Mouse (Mus musculus) C2C12 (cell line): Measurements from ENCODE around the gene Rangrf. TPM values are rescaled to one million over a fixed set of nuclear protein-coding genes. Genes with fewer than 3 reads are reported as not detected.
"Not testable (repeated sequence)": the region's sequence is repeated elsewhere in the genome, so short reads cannot be mapped to it uniquely, and the experiment has no call there.

Experiments
- H3K27me3 ChIP-seq: one replicate; pipeline ENCODE4 v1.6.1; 2011; ENCODE audit not compliant: control insufficient read depth, insufficient read depth, insufficient read length
- H3K36me3 ChIP-seq: one replicate; pipeline ENCODE4 v1.6.1; 2011; ENCODE audit not compliant: control insufficient read depth, insufficient read depth
- H3K4me3 ChIP-seq: one replicate; pipeline ENCODE4 v1.5.1; 2011; ENCODE audit warnings: mild to moderate bottlenecking, control low read depth; ENCODE audit not compliant: poor library complexity, insufficient read depth, severe bottlenecking
- H3K79me2 ChIP-seq: one replicate; pipeline ENCODE4 v1.6.1; 2011; ENCODE audit not compliant: control insufficient read depth, insufficient read depth
- H3K79me3 ChIP-seq: one replicate; pipeline ENCODE4 v1.6.1; 2011; ENCODE audit warnings: low read depth, control low read depth
- H3ac ChIP-seq: one replicate; pipeline ENCODE3; 2011; ENCODE audit warnings: low read depth; ENCODE audit not compliant: control insufficient read depth, insufficient read length
- CEBPB ChIP-seq: IDR thresholded peaks from one replicate; pipeline ENCODE4 v1.6.1; 2011; ENCODE audit warnings: low read depth, mild to moderate bottlenecking, control low read depth, moderate library complexity
- CTCF ChIP-seq: IDR thresholded peaks from one replicate; pipeline ENCODE4 v1.5.1; 2011; ENCODE audit not compliant: control insufficient read depth, insufficient read depth, insufficient read length
- FOSL1 ChIP-seq: IDR thresholded peaks from one replicate; pipeline ENCODE4 v1.8.0; 2011; ENCODE audit warnings: mild to moderate bottlenecking, low read length; ENCODE audit not compliant: poor library complexity, insufficient read depth, severe bottlenecking
- MAX ChIP-seq: IDR thresholded peaks from one replicate; pipeline ENCODE4 v1.6.1; 2011; ENCODE audit warnings: mild to moderate bottlenecking, control low read depth
- MYOD1 ChIP-seq: IDR thresholded peaks from one replicate; pipeline ENCODE4 v1.6.1; 2011; ENCODE audit warnings: low read depth; ENCODE audit not compliant: control insufficient read depth, insufficient read length
- MYOG ChIP-seq: IDR thresholded peaks from one replicate; pipeline ENCODE4 v1.6.1; 2011; ENCODE audit not compliant: control insufficient read depth, insufficient read length; ENCODE audit errors: extremely low read depth
- USF1 ChIP-seq: IDR thresholded peaks from one replicate; pipeline ENCODE4 v1.6.1; 2011; ENCODE audit warnings: low read depth, mild to moderate bottlenecking, control low read depth, moderate library complexity
- long read RNA-seq, 2 experiments: library from polyadenylated mRNA; unstranded; transcript quantifications; one replicate each; pipeline ENCODE4 v2.0.0; 2019 to 2020
- polyA plus RNA-seq: library from polyadenylated mRNA; unstranded; fragments of >200 nt; fragmentation: generic; extraction: Trizol; gene quantifications from one replicate; pipeline ENCODE4 v1.2.1, GENCODE M21; 2012; ENCODE audit warnings: missing spikeins

Gene Rangrf
- polyA plus RNA-seq: 76.2 TPM
- long read RNA-seq, experiment 1, transcript Rangrf-201 (5 exons, 820 nt): major isoform, 13 of 17 reads
- long read RNA-seq, experiment 1, partial matches to known transcripts: 1 of 17 reads
- long read RNA-seq, experiment 1, other reads (novel, unspliced or antisense): 1 of 17 reads
- long read RNA-seq, experiment 2, transcript Rangrf-201 (5 exons, 820 nt): major isoform, 8 of 9 reads
- long read RNA-seq, experiment 2, partial matches to known transcripts: 1 of 9 reads
- long read RNA-seq, experiment 2, other reads (novel, unspliced or antisense): 0 of 9 reads

GRCm38 (mm10) chr11:68975085-68975484 lies at the start of gene Rangrf:
Gene Rangrf, minus strand, starts transcription at chr11:68975185.
- Histone ChIP-seq H3K79me2 (no peaks in the 10 kb centered on the region), H3K36me3 (no peaks in the 10 kb centered on the region), H3K79me3 (no peaks in the 10 kb centered on the region), H3K27me3 (no peaks in the 10 kb centered on the region), H3K4me3 (peak within 1 kb of the TSS; percentile 28), H3ac (no peak within 1 kb of the TSS)
- TF ChIP-seq CTCF (no peak), MYOD1 (no peak), CEBPB (no peak), FOSL1 (no peak), MAX (no peak), USF1 (no peak), MYOG (no peak)

DNA sequence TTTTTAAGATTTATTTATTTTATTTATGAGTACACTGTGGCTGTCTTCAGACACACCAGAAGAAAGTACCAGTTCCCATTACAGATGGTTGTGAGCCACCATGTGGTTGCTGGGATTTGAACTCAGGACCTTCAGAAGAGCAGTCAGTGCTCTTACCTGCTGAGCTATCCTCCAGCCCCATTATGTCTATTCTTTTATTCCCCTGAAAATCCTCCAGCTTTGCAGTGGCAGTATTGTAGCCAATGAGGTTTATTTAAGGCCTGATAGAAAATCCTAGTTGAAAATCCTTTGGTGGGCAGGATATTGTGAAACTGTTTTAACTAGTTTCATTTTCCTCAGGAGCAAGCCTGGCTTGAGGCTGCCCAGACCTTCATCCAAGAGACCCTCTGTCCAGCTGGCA lies 45.7 kb upstream of the Rangrf start:
- TF ChIP-seq CEBPB (no peak), MAX (no peak), USF1 (no peak), MYOD1 (no peak), FOSL1 (no peak), CTCF (no peak), MYOG (no peak)
- H3K79me2 ChIP-seq: peaks cover 43% of the 10 kb centered on the region
- H3ac ChIP-seq: no peak overlapping the region
- H3K27me3 ChIP-seq: no peaks in the 10 kb centered on the region
- H3K79me3 ChIP-seq: peaks cover 15% of the 10 kb centered on the region
- H3K36me3 ChIP-seq: peaks cover 48% of the 10 kb centered on the region
- H3K4me3 ChIP-seq: no peak overlapping the region

GRCm38 (mm10) chr11:69016755-69017154 lies 41.8 kb upstream of the Rangrf start:
- no peaks in the 10 kb centered on the region for H3K27me3 ChIP-seq
- peaks cover 43% of the 10 kb centered on the region for H3K79me2 ChIP-seq
- peak overlapping the region; percentile 79 for H3ac ChIP-seq
- H3K36me3 ChIP-seq: peaks cover 9% of the 10 kb centered on the region
- TF ChIP-seq MYOG: no peak
- TF ChIP-seq FOSL1: no peak
- TF ChIP-seq MYOD1: no peak
- no peak for TF ChIP-seq CTCF
- no peak for TF ChIP-seq USF1
- TF ChIP-seq CEBPB: no peak
- TF ChIP-seq MAX: no peak
- peak overlapping the region; percentile 55 for H3K4me3 ChIP-seq
- peaks cover 15% of the 10 kb centered on the region for H3K79me3 ChIP-seq

GRCm38 (mm10) chr11:69015644-69016441 lies 40.9 kb upstream of the Rangrf start, which contains the start of gene Ctc1:
Gene Ctc1, plus strand, starts transcription at chr11:69015911.
- H3K27me3 ChIP-seq: no peaks in the 10 kb centered on the region
- H3K36me3 ChIP-seq: peaks cover 3% of the 10 kb centered on the region
- peaks cover 15% of the 10 kb centered on the region for H3K79me3 ChIP-seq
- peak within 1 kb of the TSS; percentile 55 for H3K4me3 ChIP-seq
- peak within 1 kb of the TSS; percentile 79 for H3ac ChIP-seq
- no peak for TF ChIP-seq FOSL1
- TF ChIP-seq MAX: peak; percentile 79
- peaks cover 39% of the 10 kb centered on the region for H3K79me2 ChIP-seq

DNA sequence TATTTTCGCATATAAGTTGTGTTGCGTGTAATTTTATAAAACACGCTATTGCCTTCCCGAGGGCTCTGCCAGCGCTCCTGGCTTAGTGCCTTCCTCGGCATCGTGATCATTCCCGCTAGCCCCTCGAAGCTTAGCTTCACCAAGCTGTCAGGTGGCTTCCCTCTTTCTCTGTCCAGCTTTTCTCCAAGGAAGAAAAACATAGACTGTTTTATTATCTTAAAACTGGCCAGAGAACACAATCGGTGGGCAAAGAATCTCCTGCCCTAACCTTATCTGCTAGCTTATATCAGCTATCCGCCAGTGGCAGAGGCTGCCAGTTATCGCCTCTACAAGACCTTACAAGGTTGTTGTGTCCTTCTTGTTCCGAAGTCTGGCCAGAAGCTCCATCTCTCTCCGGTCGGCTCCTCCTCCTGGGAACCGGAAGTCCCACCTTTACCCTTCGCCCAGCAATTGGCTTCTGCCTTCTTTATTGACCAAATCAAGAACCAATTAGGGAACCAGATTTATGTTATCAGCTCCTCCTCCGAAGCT lies 37.2 kb upstream of the Rangrf start:
- H3K4me3 ChIP-seq: peak overlapping the region; percentile 37
- H3K36me3 ChIP-seq: no peaks in the 10 kb centered on the region
- H3K79me3 ChIP-seq: peaks cover 21% of the 10 kb centered on the region
- H3K79me2 ChIP-seq: peaks cover 24% of the 10 kb centered on the region
- H3K27me3 ChIP-seq: no peaks in the 10 kb centered on the region
- H3ac ChIP-seq: peak overlapping the region; percentile 79
- TF ChIP-seq CEBPB (no peak), MAX (peak; percentile 42)

- Histone ChIP-seq H3K79me2 (peaks cover 24% of the 10 kb centered on the region), H3K4me3 (peak overlapping the region; percentile 37), H3K79me3 (peaks cover 21% of the 10 kb centered on the region)
- H3ac ChIP-seq, H3K27me3 ChIP-seq, H3K36me3 ChIP-seq: not testable (repeated sequence)
These were observed 36.5 kb upstream of the Rangrf start for GRCm38 (mm10) chr11:69011445-69011844.
